Mouse (Mus musculus) kidney, postnatal 0 days (tissue): ENCODE results near the gene P2ry13. TPM values are rescaled to one million over a fixed set of nuclear protein-coding genes. Genes with fewer than 3 reads are reported as not detected.

Experiments
- ATAC-seq: fragments of 200-750 bp; cut with Nextera tagmentation; replicated peaks from 2 replicates; pipeline ENCODE4 v1.8.0; 2017; ENCODE audit warnings: low read depth, moderate number of reproducible peaks, moderate TSS enrichment, moderate library complexity; ENCODE audit not compliant: low FRiP score
- DNase-seq: peaks from one replicate; pipeline ENCODE4 v3.0.0-alpha.2; 2016; ENCODE audit warnings: low spot score
- H3K27ac ChIP-seq: fragments of 300-500 bp; sonication (generic); 2 replicates; pipeline ENCODE4 v1.5.1; 2014; ENCODE audit warnings: mild to moderate bottlenecking
- H3K27me3 ChIP-seq: fragments of 300-500 bp; sonication (generic); 2 replicates; pipeline ENCODE4 v1.6.1; 2014; ENCODE audit warnings: low read length, mixed read lengths; ENCODE audit not compliant: insufficient read depth
- H3K36me3 ChIP-seq: fragments of 300-500 bp; sonication (generic); 2 replicates; pipeline ENCODE4 v1.6.1; 2014; ENCODE audit warnings: low read length, mixed read lengths; ENCODE audit not compliant: insufficient read depth
- H3K4me1 ChIP-seq: fragments of 300-500 bp; sonication (generic); replicated peaks from 2 replicates; pipeline ENCODE4 v1.6.1; 2014; ENCODE audit warnings: antibody characterized with exemption, low read length, mixed read lengths; ENCODE audit not compliant: insufficient read depth
- H3K4me2 ChIP-seq: fragments of 300-500 bp; sonication (generic); 2 replicates; pipeline ENCODE4 v1.6.1; 2014; ENCODE audit warnings: mild to moderate bottlenecking, low read length, moderate library complexity, mixed read lengths
- H3K4me3 ChIP-seq: fragments of 300-500 bp; sonication (generic); replicated peaks from 2 replicates; pipeline ENCODE4 v1.5.1; 2014; ENCODE audit warnings: low read depth, low read length
- H3K9ac ChIP-seq: fragments of 300-500 bp; sonication (generic); 2 replicates; pipeline ENCODE4 v1.6.1; 2014; ENCODE audit warnings: low read depth, low read length
- H3K9me3 ChIP-seq: fragments of 300-500 bp; sonication (generic); replicated peaks from 2 replicates; pipeline ENCODE4 v1.6.1; 2016; ENCODE audit warnings: low read length, inconsistent platforms, mixed read lengths
- CTCF ChIP-seq: IDR thresholded peaks from 2 replicates; pipeline ENCODE4 v1.5.1; 2016; ENCODE audit warnings: antibody characterized with exemption, low read depth, mild to moderate bottlenecking, moderate library complexity
- WGBS: fragments of 180-500 bp; shearing (Covaris S2); extraction: QIAGEN DNeasy Blood & Tissue Kit; methylation state at CpG from one replicate; pipeline ENCODE4 v1.1.7; 2014; 5-methylcytosine and 5-hydroxymethylcytosine counted together
- polyA plus RNA-seq: library from polyadenylated mRNA; unstranded; fragments of >200 nt; fragmentation: Nextera tagmentation; extraction: Ambion mirVana; gene quantifications from 2 replicates; pipeline ENCODE4 v1.2.1, GENCODE M21; 2015

P2ry13 gene
- polyA plus RNA-seq = 0.86 and 0.88 TPM in 2 replicates

DNA sequence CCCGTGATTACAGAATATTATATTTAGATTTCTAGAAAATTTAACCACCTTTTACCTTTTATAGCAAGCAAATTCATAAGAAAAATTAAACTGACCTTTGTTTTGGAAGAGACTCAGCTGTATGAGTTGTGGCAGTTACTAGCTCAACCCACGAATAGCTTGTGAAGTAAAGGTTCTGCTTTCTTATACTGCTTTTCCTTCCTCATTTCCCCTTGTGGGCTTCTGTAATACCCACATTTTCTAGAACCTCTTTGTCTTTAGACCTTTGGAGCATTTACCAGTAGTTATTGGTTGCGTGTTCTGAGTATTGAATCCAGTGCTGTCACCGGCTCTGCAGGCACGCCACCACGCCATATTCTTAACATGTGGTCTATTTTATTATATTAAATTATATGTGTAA is at the start of gene P2ry13:
P2ry13 (minus strand) TSS at position 156 of the 400 bp plus-strand sequence.
- no peak for TF ChIP-seq CTCF

DNA sequence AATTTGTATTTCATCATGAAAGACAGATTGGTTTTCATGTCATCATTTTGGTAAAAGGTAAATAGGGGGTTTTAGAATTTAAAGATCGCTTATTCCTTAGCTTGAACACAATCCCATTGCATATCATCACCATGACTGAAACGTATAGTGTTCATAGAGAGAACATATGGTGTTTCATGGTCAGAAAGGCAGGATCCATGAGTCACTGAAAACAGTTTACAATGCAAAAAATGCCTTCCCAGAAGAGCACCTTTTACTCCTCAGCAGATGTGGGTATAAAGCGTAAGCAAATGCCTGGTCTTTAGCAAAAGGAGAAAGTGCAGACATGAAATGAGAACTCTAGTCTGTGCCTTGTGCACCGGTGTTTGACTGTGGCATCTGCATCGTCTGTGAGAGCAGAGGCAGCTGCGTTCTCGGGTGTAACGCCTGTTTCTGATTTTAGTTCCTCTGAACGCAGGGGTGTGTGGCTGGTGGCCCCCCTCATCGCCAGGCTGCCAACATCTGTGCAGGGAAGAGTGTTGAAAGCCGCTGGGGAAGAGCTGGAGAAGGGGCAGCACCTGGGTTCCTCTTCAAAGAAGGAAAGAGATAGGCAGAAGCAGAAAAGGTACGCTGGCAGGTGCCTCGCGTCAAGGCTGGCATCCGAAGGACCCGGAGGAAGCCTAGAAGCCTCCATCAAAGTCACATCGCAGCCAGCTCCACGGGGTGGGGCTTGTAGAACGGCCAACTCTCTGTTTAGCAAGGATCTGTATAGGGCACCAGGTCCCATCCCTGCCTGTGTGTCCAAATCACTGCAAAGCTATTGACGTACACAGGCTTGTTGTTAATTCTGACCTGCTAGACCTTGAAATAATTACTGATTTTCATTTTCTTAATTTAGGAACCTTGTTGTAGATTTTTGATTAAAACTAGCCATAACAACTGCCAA is 47.3 kb upstream of the P2ry13 start:
- DNase-seq = no peak
- no peak for ATAC-seq
- TF ChIP-seq CTCF = no peak

More for the DNA sequence above, at the start of gene P2ry13:
- Histone ChIP-seq H3K4me3 (no peak within 1 kb of the TSS), H3K4me1 (no peaks in the 10 kb centered on the region), H3K36me3 (no peaks in the 10 kb centered on the region), H3K9me3 (no peaks in the 10 kb centered on the region), H3K27me3 (no peaks in the 10 kb centered on the region), H3K4me2 (no peak within 1 kb of the TSS), H3K27ac (no peak within 1 kb of the TSS), H3K9ac (no peak within 1 kb of the TSS)
- DNase-seq = no peak
- 91% methylated on average over 6 of the region's 6 CpGs for WGBS
- no peak for ATAC-seq

DNA sequence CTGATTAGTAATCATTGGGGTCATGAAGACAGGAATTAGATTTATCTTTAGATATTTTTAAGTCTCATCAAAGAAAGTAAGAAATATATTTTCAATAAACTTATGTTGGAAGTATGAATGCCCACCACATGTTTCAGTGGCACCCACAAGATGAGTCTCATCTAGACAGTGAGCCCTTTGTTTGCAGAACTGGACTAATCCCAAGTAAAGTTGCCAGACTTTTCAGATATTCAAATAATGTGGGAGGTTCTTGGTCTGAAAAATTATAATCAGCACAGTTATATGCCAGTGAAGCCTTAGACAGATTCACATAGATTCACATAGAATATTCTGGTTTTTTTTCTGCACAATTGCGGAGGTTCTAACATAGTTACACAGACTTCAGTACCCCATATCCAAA is 39.8 kb upstream of the P2ry13 start:
- no peaks in the 10 kb centered on the region for H3K27me3 ChIP-seq
- H3K9me3 ChIP-seq = no peaks in the 10 kb centered on the region
- no peak overlapping the region for H3K9ac ChIP-seq
- no peak overlapping the region for H3K27ac ChIP-seq
- H3K4me1 ChIP-seq = no peaks in the 10 kb centered on the region
- 98% methylated on average over 1 of the region's 1 CpGs for WGBS
- no peak for TF ChIP-seq CTCF
- no peak overlapping the region for H3K4me2 ChIP-seq
- no peak for ATAC-seq
- no peak overlapping the region for H3K4me3 ChIP-seq
- no peaks in the 10 kb centered on the region for H3K36me3 ChIP-seq
- DNase-seq = no peak

More for the DNA sequence above, 47.3 kb upstream of the P2ry13 start:
- no peaks in the 10 kb centered on the region for H3K27me3 ChIP-seq
- H3K9ac ChIP-seq = no peak overlapping the region
- 88% methylated on average over 20 of the region's 20 CpGs for WGBS
- H3K4me2 ChIP-seq = no peak overlapping the region
- peaks cover 4% of the 10 kb centered on the region; the same call in 1 of the 2 replicates for H3K4me1 ChIP-seq
- no peaks in the 10 kb centered on the region for H3K9me3 ChIP-seq
- H3K4me3 ChIP-seq = no peak overlapping the region
- no peak overlapping the region for H3K27ac ChIP-seq
- no peaks in the 10 kb centered on the region for H3K36me3 ChIP-seq

DNA sequence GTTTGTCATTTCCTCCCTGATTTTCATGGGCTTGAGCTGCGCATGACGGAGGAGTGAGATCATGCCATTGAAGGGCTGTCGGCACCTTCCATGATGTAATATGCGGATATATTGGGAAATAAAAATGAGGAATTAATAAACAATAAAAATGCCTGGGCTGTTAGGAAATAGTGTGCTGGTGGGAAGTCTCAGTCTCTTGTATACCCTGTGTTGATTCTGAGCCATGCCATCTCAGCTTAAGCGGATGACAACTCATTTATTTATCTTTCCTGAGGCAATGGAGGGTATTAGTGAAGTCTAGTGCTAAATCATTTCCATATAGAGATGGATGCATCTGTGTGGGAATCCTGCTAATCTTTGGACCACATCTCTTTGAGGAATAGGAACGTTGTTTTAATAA is 37.3 kb upstream of the P2ry13 start:
- WGBS = 86% methylated on average over 6 of the region's 6 CpGs

GRCm38 (mm10) chr3:59243384-59243783 is 32.7 kb upstream of the P2ry13 start:
- no peak overlapping the region for H3K4me3 ChIP-seq
- ATAC-seq = no peak
- no peak for TF ChIP-seq CTCF
- no peak overlapping the region for H3K4me2 ChIP-seq
- no peak overlapping the region for H3K9ac ChIP-seq
- H3K27me3 ChIP-seq = no peaks in the 10 kb centered on the region
- H3K36me3 ChIP-seq = no peaks in the 10 kb centered on the region
- no peaks in the 10 kb centered on the region for H3K9me3 ChIP-seq
- WGBS = 51% methylated on average over 6 of the region's 6 CpGs
- no peak overlapping the region for H3K27ac ChIP-seq
- DNase-seq = no peak
- no peaks in the 10 kb centered on the region for H3K4me1 ChIP-seq

More for the DNA sequence above, 37.3 kb upstream of the P2ry13 start:
- Histone ChIP-seq H3K4me1 (no peaks in the 10 kb centered on the region), H3K9me3 (no peaks in the 10 kb centered on the region), H3K4me2 (no peak overlapping the region), H3K27me3 (no peaks in the 10 kb centered on the region), H3K36me3 (no peaks in the 10 kb centered on the region), H3K9ac (no peak overlapping the region), H3K4me3 (no peak overlapping the region), H3K27ac (no peak overlapping the region)
- no peak for ATAC-seq
- no peak for DNase-seq
- TF ChIP-seq CTCF = no peak

DNA sequence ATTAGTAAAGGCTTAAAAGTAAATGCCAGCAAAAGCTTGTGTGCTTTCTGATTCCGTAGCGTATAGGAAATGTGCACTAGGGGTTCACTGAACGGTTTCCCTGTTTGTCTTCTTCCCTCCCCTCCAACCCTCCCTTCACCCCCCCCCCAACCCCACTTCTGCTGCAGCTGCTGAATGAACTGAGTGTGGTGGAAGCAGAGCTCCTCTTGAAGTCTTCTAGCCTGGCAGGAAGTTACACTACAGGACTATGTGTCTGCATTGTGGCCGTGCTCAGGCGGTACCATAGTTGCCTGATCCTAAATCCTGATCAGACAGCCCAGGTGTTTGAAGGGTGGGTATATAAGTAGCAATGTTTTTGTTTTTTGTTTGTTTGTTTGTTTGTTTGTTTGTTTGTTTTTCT is 24.2 kb upstream of the P2ry13 start:
- no peak overlapping the region for H3K4me3 ChIP-seq
- no peak overlapping the region for H3K9ac ChIP-seq
- DNase-seq (no peak), ATAC-seq (no peak)
- no peaks in the 10 kb centered on the region for H3K27me3 ChIP-seq
- no peaks in the 10 kb centered on the region for H3K9me3 ChIP-seq
- H3K36me3 ChIP-seq = no peaks in the 10 kb centered on the region
- H3K27ac ChIP-seq = no peak overlapping the region
- no peaks in the 10 kb centered on the region for H3K4me1 ChIP-seq
- H3K4me2 ChIP-seq = no peak overlapping the region
- TF ChIP-seq CTCF = no peak
- 75% methylated on average over 5 of the region's 5 CpGs for WGBS
